Mouse (Mus musculus) ES-E14 (cell line): ENCODE data around the gene Nxpe3. TPM values are rescaled to one million over a fixed set of nuclear protein-coding genes. Genes with fewer than 3 reads are reported as not detected.
"Not testable (repeated sequence)": the region's sequence is repeated elsewhere in the genome, so short reads cannot be mapped to it uniquely, and the experiment has no call there.

Experiments
- DNase-seq: peaks from one replicate; pipeline ENCODE4 v3.0.0-alpha.2; 2013; ENCODE audit warnings: low read depth, low spot score
- H3K27ac ChIP-seq: 2 replicates; pipeline ENCODE4 v1.5.1; 2012; ENCODE audit warnings: low read depth, mild to moderate bottlenecking, low read length, moderate library complexity, mixed read lengths; ENCODE audit not compliant: poor library complexity, insufficient read depth, severe bottlenecking
- H3K36me3 ChIP-seq: 2 replicates; pipeline ENCODE4 v1.6.1; 2012; ENCODE audit warnings: mild to moderate bottlenecking, low read length, moderate library complexity, mixed read lengths; ENCODE audit not compliant: control insufficient read depth, poor library complexity, insufficient read depth, severe bottlenecking
- H3K4me1 ChIP-seq, 2 experiments: fragments of 150-350 bp in 1 of 2; sonication (generic) in 1 of 2; 2 replicates each; pipeline ENCODE4 v1.6.1; 2012; ENCODE audit warnings: low read length in 2 of 2, mild to moderate bottlenecking in 1 of 2, mixed read lengths in 1 of 2; ENCODE audit not compliant: control insufficient read depth in 2 of 2, insufficient read depth in 2 of 2, poor library complexity in 1 of 2
- H3K4me3 ChIP-seq, 2 experiments: fragments of 150-350 bp in 1 of 2; sonication (generic) in 1 of 2; 2 replicates each; pipeline ENCODE4 v1.5.1; 2012; ENCODE audit warnings: low read length in 2 of 2, low read depth in 1 of 2, mild to moderate bottlenecking in 1 of 2, mixed read lengths in 1 of 2; ENCODE audit not compliant: insufficient read depth in 1 of 2, poor library complexity in 1 of 2, severe bottlenecking in 1 of 2
- H3K9ac ChIP-seq: 2 replicates; pipeline ENCODE4 v1.6.1; 2012; ENCODE audit warnings: low read depth, mild to moderate bottlenecking, low read length, mixed read lengths; ENCODE audit not compliant: poor library complexity, insufficient read depth, severe bottlenecking
- H3K9me3 ChIP-seq: fragments of 150-350 bp; sonication (generic); 2 replicates; pipeline ENCODE4 v1.6.1; 2012; ENCODE audit warnings: low read depth, mild to moderate bottlenecking, low read length; ENCODE audit not compliant: control insufficient read depth, insufficient read depth
- CHD2 ChIP-seq: IDR thresholded peaks from 2 replicates; pipeline ENCODE4 v1.6.1; 2014; ENCODE audit warnings: mild to moderate bottlenecking, low read depth, low read length, inconsistent platforms
- HCFC1 ChIP-seq: IDR thresholded peaks from 2 replicates; pipeline ENCODE4 v1.6.1; 2012; ENCODE audit warnings: low read length, inconsistent platforms, borderline replicate concordance; ENCODE audit not compliant: insufficient read depth
- MAFK ChIP-seq: IDR thresholded peaks from 2 replicates; pipeline ENCODE4 v1.6.1; 2014; ENCODE audit warnings: mild to moderate bottlenecking, low read depth, low read length, inconsistent platforms; ENCODE audit not compliant: insufficient read depth
- ZC3H11A ChIP-seq: IDR thresholded peaks from 2 replicates; pipeline ENCODE4 v1.6.1; 2012; ENCODE audit warnings: low read depth, mild to moderate bottlenecking, inconsistent platforms, low read length, borderline replicate concordance
- ZNF384 ChIP-seq: IDR thresholded peaks from 2 replicates; pipeline ENCODE4 v1.6.1; 2012; ENCODE audit warnings: low read depth, low read length, inconsistent platforms
- in situ Hi-C, 2 experiments: fragments of 600-800 bp; cut with MboI; formaldehyde crosslinking; loops; one replicate each; pipeline ENCODE4 v1.15.1; 2025; ENCODE audit warnings: low sequenced_read_pairs in 2 of 2, inconsistent platforms in 1 of 2; ENCODE audit not compliant: unreplicated experiment in 2 of 2
- total RNA-seq: library from RNA; depleted of rRNA; stranded (reverse); fragments of 300-350 nt; gene quantifications from 2 replicates; pipeline ENCODE4 v1.2.3, GENCODE M21; 2012

The Nxpe3 gene
- total RNA-seq, 1 experiment: 1.7 TPM

GRCm38 (mm10) chr16:55838129-55838509 is 57.0 kb downstream of the Nxpe3 start:
- no peak overlapping the region for H3K27ac ChIP-seq
- no peaks in the 10 kb centered on the region for H3K9me3 ChIP-seq
- H3K9ac ChIP-seq: no peak overlapping the region
- H3K4me1 ChIP-seq: peaks cover 0 to 2% of the 10 kb centered on the region in 2 experiments; a peak in 1 of 4 replicates
- DNase-seq: no peak
- no peaks in the 10 kb centered on the region for H3K36me3 ChIP-seq
- TF ChIP-seq ZC3H11A (no peak), ZNF384 (no peak), HCFC1 (no peak), MAFK (no peak), CHD2 (no peak)
- peak overlapping the region in 1 of 2 experiments; percentile 62; a peak in 1 of 4 replicates for H3K4me3 ChIP-seq
- in situ Hi-C loops: no loop called here

GRCm38 (mm10) chr16:55837653-55838052 is 57.4 kb downstream of the Nxpe3 start:
- in situ Hi-C loops, H3K4me3 ChIP-seq, H3K4me1 ChIP-seq, H3K9ac ChIP-seq, H3K27ac ChIP-seq, H3K36me3 ChIP-seq, H3K9me3 ChIP-seq, DNase-seq: not testable (repeated sequence)

GRCm38 (mm10) chr16:55837168-55837567 is 57.9 kb downstream of the Nxpe3 start:
- Histone ChIP-seq H3K9me3 (no peaks in the 10 kb centered on the region), H3K9ac (no peak overlapping the region), H3K4me1 (peaks cover 0 to 2% of the 10 kb centered on the region in 2 experiments; a peak in 1 of 4 replicates), H3K4me3 (no peak overlapping the region), H3K27ac (no peak overlapping the region), H3K36me3 (no peaks in the 10 kb centered on the region)
- TF ChIP-seq HCFC1 (no peak), MAFK (no peak), ZNF384 (no peak), ZC3H11A (no peak), CHD2 (no peak)
- in situ Hi-C loops: no loop called here
- DNase-seq: no peak

GRCm38 (mm10) chr16:55835798-55836197 is 59.3 kb downstream of the Nxpe3 start:
- in situ Hi-C loops: no loop called here
- no peaks in the 10 kb centered on the region for H3K9me3 ChIP-seq
- H3K4me3 ChIP-seq: no peak overlapping the region
- H3K4me1 ChIP-seq: peaks cover 0 to 2% of the 10 kb centered on the region in 2 experiments; a peak in 1 of 4 replicates
- no peak for DNase-seq
- no peaks in the 10 kb centered on the region for H3K36me3 ChIP-seq
- H3K27ac ChIP-seq: no peak overlapping the region
- TF ChIP-seq ZC3H11A (no peak), ZNF384 (no peak), HCFC1 (no peak), CHD2 (no peak), MAFK (no peak)
- H3K9ac ChIP-seq: no peak overlapping the region

GRCm38 (mm10) chr16:55832617-55833016 is 62.5 kb downstream of the Nxpe3 start:
- H3K4me3 ChIP-seq: no peak overlapping the region
- no peaks in the 10 kb centered on the region for H3K36me3 ChIP-seq
- in situ Hi-C loops: no loop called here
- no peak for TF ChIP-seq HCFC1
- no peak for TF ChIP-seq MAFK
- TF ChIP-seq ZC3H11A: no peak
- TF ChIP-seq ZNF384: no peak
- no peak for TF ChIP-seq CHD2
- no peak overlapping the region for H3K9ac ChIP-seq
- no peak for DNase-seq
- H3K27ac ChIP-seq: no peak overlapping the region
- no peaks in the 10 kb centered on the region for H3K4me1 ChIP-seq
- no peaks in the 10 kb centered on the region for H3K9me3 ChIP-seq
